Mouse (Mus musculus) CD4-positive, CD25-positive, alpha-beta regulatory T cell, adult 2 months (primary cell): ENCODE measurements around the gene Inpp4a.

Source experiments
- DNase-seq: peaks from one replicate; pipeline ENCODE4 v3.0.0-alpha.2; 2012; ENCODE audit warnings: low read depth, low spot score

Gene Inpp4a

GRCm38 (mm10) chr1:37322690-37323089 is 23.0 kb downstream of the Inpp4a start:
- DNase-seq: no peak

DNA sequence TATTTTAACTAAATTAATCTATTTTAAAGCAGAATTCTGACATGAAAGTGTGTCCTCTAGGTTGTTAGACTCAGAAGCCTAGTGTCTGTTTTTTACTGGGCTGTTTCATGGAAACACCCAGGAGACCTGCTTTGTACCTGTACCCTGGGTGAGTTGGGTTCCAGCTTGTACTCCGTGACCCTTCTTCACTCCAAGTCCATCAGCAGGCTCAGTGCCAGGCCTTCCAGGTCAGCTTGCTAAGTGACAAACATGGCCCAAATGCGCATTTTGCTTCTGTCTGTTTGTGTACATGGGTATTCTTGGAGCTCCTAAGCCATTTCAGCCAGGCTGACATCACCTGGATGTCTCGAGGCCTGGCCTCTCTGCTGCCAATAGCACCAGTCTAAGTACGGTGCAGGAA is 23.5 kb downstream of the Inpp4a start:
- no peak for DNase-seq

DNA sequence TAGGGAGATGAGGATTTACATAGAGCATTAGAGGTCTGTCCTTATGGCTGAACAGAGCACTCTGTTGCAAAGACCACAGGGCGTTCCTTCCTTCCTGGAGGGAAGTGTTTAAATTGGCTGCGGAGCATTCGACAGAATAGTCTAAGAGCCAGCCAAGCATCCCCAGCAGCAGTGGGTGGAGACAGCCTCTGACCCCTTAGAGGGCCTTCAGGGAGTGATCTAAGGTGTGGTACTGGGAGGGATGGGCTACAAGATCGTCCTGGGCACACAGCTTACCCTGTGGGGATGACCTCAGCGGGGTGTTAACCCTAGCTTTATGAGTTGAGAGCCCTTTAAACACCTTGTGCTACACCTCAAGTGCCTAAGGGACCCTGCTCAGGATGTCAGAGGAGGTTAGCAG is 24.9 kb downstream of the Inpp4a start:
- no peak for DNase-seq

- DNase-seq: no peak
These were observed 27.6 kb downstream of the Inpp4a start for GRCm38 (mm10) chr1:37327311-37327710.

- DNase-seq: peak; percentile 17
These were observed 29.5 kb downstream of the Inpp4a start for GRCm38 (mm10) chr1:37329132-37329531.

DNA sequence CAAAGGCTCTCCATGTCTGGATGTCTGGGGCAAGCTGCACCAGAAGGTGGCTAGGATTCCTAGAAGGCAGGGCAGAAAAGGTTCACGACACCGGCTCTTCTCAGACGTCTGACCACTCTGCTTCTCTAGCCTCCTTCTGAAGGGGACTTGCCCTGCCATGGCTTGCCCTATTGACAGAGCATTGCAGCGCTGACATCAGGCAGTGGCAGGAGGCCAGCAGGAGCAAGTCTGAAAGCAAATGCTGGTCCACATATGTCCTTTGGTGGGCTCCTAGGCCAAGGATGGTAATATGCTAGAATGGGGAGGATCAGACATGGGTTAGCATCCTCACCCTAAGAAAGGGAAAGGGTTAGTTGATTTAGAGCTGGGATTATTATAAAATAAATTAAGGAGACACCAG is 30.2 kb downstream of the Inpp4a start:
- DNase-seq: no peak

GRCm38 (mm10) chr1:37332756-37333155 is 33.1 kb downstream of the Inpp4a start:
- no peak for DNase-seq

- DNase-seq: no peak
These were observed 34.2 kb downstream of the Inpp4a start for GRCm38 (mm10) chr1:37333741-37334440.

DNA sequence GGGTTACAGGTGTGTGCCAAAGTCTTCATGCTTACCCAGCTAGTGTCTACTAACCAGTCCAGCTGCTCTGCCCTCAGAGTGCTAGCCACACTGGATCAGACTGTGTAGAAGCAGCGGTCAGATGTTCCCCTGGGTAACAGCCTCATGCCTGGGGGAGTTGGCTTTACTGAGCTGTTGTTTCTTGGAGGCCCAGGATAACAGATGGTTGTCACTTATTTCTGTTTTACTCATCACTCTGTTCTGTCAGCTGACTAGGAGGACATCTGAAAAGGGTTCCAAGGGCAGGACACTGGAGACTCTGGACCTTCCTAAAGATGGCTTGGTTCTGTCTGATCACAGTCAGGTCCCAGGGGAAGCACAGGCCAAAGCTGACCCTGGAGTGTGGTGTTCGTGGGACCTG is 36.4 kb downstream of the Inpp4a start:
- no peak for DNase-seq

DNA sequence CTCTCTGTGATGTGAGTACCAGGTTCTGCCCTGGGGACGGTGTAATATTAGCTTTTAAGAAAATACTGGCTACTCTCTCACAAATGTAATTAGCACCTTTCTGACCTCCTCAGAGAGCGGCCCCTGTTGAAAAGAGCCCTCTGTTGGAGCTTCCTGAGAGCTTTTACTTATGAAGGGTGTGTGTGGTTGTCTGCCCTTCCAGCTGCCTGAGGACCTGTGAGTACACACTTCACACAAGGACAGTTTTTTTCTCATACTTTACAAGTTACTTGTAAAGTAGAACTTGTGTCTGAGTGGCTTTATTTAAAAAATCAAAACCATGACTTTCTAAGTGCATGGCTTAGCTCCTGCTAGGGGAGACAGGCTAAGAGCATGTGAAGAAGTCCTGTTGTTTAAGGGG is 37.1 kb downstream of the Inpp4a start:
- no peak for DNase-seq

GRCm38 (mm10) chr1:37337273-37337672 is 37.6 kb downstream of the Inpp4a start:
- no peak for DNase-seq

DNA sequence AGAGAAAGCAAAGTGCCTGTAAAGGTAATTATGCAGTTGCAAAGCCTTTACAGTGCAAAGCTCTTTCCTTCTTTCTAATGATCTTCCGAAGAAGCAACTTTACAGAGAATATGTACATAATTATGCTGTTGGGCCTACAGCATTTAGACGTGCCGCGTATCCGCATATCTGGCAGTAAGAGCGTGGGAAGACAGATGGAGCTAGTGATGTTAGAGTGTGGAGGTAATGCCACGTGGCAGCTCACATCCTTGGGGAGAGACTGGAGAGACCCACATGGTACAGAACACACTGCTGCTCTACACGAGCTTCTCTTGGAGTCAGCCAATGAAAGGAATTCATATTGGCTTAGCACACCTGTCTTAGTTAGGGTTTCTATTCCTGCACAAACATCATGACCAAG is 39.5 kb downstream of the Inpp4a start:
- no peak for DNase-seq

DNA sequence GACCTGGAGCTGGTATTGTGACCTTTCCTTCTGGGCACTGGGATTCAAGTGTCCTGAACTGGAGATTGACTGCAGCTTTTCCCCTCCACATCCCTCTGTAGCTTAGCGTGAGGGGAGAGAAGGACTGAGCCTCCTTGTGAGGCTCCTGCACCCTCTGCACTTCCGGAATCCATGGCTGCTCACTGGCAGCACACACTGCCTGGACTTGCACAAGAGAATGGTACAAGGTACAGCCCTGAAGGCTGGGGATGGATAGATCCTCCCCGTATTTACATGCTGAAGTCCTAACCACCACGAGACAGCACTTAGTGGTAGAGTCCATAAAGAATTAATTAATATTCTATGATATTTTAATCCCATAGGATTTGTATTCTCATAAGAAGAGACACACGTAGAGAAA is 41.7 kb downstream of the Inpp4a start:
- no peak for DNase-seq

- no peak for DNase-seq
These were observed 42.2 kb downstream of the Inpp4a start for GRCm38 (mm10) chr1:37341914-37342313.

GRCm38 (mm10) chr1:37342524-37342923 is 42.9 kb downstream of the Inpp4a start:
- DNase-seq: no peak

DNA sequence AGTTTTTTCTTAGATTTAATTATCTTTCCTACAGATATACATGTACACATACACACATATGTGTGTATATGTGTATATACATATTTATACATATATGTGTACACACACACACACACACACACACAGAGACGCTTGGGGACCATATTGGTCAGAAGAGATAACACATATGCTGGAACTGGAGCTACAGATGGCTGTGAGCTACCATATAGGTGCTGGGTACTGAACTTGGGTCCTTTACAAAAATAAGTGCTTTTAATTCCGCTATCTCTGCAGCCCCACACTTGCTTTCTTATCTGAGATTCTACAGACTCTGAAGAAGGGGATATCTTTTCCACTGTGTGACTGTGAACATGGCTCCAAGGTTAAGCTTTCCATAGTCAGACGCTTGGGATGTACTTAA is 43.6 kb downstream of the Inpp4a start:
- no peak for DNase-seq

DNA sequence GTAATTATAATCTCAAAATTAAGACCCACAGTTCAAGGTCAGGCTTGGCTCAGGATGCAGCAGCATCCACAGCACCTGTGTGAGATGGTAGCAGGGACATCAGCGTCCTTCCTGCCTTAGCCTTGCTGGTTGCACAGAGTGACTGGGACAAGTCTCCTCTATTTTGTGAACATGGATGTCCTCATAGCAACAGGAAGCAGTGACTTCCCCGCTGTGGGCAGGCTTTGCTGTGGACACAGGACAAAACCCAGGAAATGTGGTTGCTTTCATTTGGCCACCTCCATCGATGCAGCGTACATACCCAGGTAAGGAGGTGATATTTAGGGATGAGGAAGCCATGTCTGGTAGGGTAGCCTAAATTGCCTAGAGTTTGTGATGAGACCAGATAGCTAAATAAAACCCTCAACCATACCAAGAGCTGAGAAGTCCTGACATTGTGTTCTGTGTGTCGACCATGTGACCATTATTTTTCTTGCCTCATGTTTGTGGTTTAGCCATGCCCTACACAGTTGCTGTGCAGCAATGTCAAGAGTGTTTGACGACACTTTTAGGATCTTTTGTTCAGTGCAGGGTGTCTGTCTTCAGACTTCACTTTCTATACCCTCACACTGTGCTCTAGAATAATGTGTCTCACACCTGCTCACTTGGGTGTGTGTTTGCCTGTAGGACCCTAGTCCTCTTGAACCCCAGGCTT is 44.7 kb downstream of the Inpp4a start:
- DNase-seq: no peak

DNA sequence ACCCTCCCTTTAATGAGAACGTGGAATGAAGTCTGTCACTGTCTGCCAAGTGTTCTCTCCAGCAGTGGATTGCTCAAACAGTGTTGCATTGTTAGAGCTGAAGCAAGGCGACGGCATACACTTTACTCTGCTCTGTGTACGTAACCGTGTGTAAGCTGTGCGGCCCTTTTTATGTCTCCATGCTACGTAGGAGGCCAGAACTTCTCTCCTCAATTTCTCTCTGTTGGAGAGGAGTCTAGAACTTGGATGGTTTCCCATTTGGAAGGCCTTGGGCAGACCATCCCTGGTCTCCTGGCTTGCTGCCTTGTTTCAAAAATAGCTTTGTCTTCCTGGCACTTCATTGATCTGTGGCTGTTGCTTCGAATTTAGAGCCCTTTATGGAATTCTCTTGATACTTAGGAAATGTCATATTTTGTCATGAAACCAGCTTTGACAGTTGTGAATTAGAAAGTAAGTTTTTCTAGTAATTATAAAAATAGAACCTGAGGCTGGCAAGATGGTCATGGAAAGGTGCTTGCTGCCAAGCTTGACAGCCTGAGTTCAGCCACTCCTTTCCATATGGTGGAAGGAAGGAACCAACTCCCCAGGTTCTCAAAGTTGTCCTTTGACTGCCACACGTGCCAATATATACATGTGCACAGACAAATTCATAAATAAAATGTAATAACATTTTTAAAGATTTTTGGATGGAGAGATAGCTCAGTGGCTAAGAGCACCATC is 47.9 kb downstream of the Inpp4a start:
- DNase-seq: no peak

- no peak for DNase-seq
These were observed 51.4 kb downstream of the Inpp4a start for GRCm38 (mm10) chr1:37350886-37351651.

GRCm38 (mm10) chr1:37351961-37352360 is 52.3 kb downstream of the Inpp4a start:
- no peak for DNase-seq

- no peak for DNase-seq
These were observed 53.8 kb downstream of the Inpp4a start for GRCm38 (mm10) chr1:37353456-37353855.

GRCm38 (mm10) chr1:37355492-37355891 is 55.8 kb downstream of the Inpp4a start:
- no peak for DNase-seq
